Mouse (Mus musculus): ENCODE results near the gene Pmpca.

DNA sequence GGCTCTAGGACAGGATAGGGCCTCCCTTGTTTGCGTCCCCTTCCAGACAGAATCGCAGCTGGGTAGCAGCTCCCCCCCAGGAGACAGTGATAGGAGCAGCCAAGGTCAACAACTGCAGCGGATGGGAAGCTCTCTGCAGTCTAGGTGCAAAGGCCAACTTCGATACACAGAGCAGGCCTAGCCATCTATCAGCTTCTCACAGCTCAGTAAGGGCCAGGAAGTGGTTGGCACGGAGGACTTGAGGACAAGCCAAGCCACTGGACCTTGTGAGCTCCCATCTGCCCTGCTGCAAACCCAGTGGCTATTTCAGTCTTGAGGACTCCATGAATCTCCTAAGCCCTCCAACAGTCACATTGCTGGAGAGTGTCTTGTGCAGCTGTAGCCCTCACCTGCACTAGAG is 10.5 kb downstream of the Pmpca start:
- TF ChIP-seq CTCF (IDR thresholded peaks at IDR 0.05; ENCODE audit: insufficient read depth, low read length) = no peak
- TF ChIP-seq POLR2A (IDR thresholded peaks at IDR 0.05; ENCODE audit: borderline replicate concordance, extremely low read depth, low read depth, low read length) = no peak

Data from lung, adult 2 months (tissue).